Mouse (Mus musculus) urinary bladder, postnatal 14 days (tissue): ENCODE data around the gene Gpbp1.

Experiments
- DNase-seq: peaks from one replicate; pipeline ENCODE4 v3.0.0; 2021; ENCODE audit warnings: low spot score

Gpbp1 gene

GRCm38 (mm10) chr13:111467350-111467749 lies 22.6 kb downstream of the Gpbp1 start:
- DNase-seq = no peak

GRCm38 (mm10) chr13:111461424-111461823 lies 28.5 kb downstream of the Gpbp1 start:
- DNase-seq = no peak

GRCm38 (mm10) chr13:111456790-111457189 lies 33.1 kb downstream of the Gpbp1 start:
- DNase-seq = no peak

- no peak for DNase-seq
Observed at GRCm38 (mm10) chr13:111444325-111444724, 45.6 kb downstream of the Gpbp1 start.

- no peak for DNase-seq
Observed at GRCm38 (mm10) chr13:111431174-111431573, 58.7 kb downstream of the Gpbp1 start.

GRCm38 (mm10) chr13:111421330-111421729 lies 68.6 kb downstream of the Gpbp1 start:
- no peak for DNase-seq

- DNase-seq = no peak
Observed at GRCm38 (mm10) chr13:111418087-111418486, 71.8 kb downstream of the Gpbp1 start.

GRCm38 (mm10) chr13:111413156-111413555 lies 76.8 kb downstream of the Gpbp1 start:
- peak; percentile 66 for DNase-seq

- no peak for DNase-seq
Observed at GRCm38 (mm10) chr13:111410831-111411230, 79.1 kb downstream of the Gpbp1 start.

- DNase-seq = no peak
Observed at GRCm38 (mm10) chr13:111406859-111407389, 83.0 kb downstream of the Gpbp1 start.

GRCm38 (mm10) chr13:111405956-111406355 lies 84.0 kb downstream of the Gpbp1 start:
- DNase-seq = no peak

GRCm38 (mm10) chr13:111397600-111398151 lies 92.2 kb downstream of the Gpbp1 start:
- no peak for DNase-seq

- DNase-seq = no peak
Observed at GRCm38 (mm10) chr13:111397061-111397460, 92.8 kb downstream of the Gpbp1 start.

- no peak for DNase-seq
Observed at GRCm38 (mm10) chr13:111395528-111395927, 94.4 kb downstream of the Gpbp1 start.

GRCm38 (mm10) chr13:111394904-111395303 lies 95.0 kb downstream of the Gpbp1 start:
- no peak for DNase-seq

GRCm38 (mm10) chr13:111394341-111394740 lies 95.6 kb downstream of the Gpbp1 start:
- no peak for DNase-seq

GRCm38 (mm10) chr13:111393426-111393825 lies 96.5 kb downstream of the Gpbp1 start:
- DNase-seq = no peak

GRCm38 (mm10) chr13:111391426-111391825 lies 98.5 kb downstream of the Gpbp1 start:
- DNase-seq = no peak

GRCm38 (mm10) chr13:111391011-111391410 lies 98.9 kb downstream of the Gpbp1 start:
- no peak for DNase-seq

- DNase-seq = no peak
Observed at GRCm38 (mm10) chr13:111384011-111384985, 105.6 kb downstream of the Gpbp1 start.
